Mouse (Mus musculus): ENCODE data around the gene Trmo.
A peak's percentile ranks its signal among the peaks of the same experiment; 100 is the strongest.

GRCm38 (mm10) chr4:46356351-46357133 lies 32.7 kb downstream of the Trmo start:
- TF ChIP-seq CTCF (IDR thresholded peaks at IDR 0.05; ENCODE audit: insufficient read depth, low read depth, low read length) (peak; percentile 44; the same call in 1 of the 2 replicates), POLR2A (IDR thresholded peaks at IDR 0.05; ENCODE audit: insufficient read depth, low read depth, low read length) (no peak)
